Mouse (Mus musculus): ENCODE measurements at regions not wholly inside any gene's neighbourhood (a gene's known extent, or its start where the extent isn't known, plus 50 kb on each side); places are given as distances from the start of the nearest gene placed in this dataset.

DNA sequence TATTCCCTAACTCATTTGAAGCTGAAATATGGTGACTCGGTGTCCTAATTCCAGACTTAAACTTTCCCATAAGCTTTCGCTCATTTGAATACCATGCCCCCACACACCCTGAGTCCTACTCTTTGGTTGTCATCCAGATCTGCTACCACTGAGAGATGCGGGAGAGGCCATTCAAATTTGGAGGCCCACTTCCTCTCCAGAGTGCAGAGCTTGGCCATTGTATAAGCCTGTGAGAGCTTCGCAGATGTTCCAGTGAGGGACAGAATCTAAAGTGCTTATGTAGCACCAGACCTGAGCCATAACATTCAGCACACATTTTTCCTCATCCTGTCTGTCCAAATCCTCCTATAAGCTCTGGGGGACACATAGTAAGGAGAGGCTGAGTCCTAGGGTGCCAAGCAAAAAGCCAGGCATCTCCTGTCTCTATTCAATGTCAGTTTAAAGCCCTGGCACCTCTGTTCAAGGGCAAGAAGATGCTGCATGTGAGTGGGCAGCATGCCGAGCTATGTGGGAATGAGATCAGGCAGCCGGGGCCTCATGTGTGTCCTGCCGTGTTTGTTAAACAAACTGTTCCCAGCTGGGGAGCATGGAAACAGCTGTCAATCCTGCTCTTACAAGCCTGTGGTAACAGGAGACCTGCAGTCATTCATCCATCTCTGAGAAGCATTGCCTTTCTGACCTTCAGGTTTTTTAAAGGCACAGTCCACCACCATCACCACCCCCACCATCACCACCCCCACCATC lies 113.9 kb downstream of the Tex36 start:
- Histone ChIP-seq H3K27me3 (ENCODE audit: insufficient read depth, poor library complexity, severe bottlenecking) (0 out of 2 replicates have a peak, but pooled peaks cover 8% of the 10 kb centered on the region), H3K36me3 (no peaks in the 10 kb centered on the region), H3K9me3 (no peaks in the 10 kb centered on the region), H3K27ac (no peak overlapping the region), H3K4me1 (peaks cover 10% of the 10 kb centered on the region; the same call in 1 of the 2 replicates), H3K4me3 (no peak overlapping the region)
- WGBS: 53% methylated on average over 7 of the region's 7 CpGs
- DNase-seq (ENCODE audit: low spot score): no peak

DNA sequence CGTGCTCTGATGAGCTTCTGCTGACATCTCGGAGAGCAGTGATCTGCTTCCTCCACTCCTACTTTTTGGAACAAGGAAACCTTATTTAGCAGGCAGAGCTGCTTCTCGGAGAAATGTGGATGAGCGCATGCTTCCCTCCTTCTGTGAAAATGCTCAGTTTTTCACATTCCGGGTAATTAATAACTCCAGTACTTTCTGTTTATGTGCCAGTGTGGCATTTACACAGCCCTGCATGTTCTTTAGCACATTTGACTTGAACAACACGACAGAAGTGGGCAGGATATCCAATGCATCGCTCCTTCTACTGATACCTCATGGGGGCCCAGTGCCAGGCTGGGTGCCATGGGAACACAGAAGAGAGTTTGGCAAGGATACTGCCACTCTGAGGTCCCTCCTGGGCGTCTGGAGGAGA lies 117.5 kb downstream of the Tex36 start:
- no peak for DNase-seq (ENCODE audit: low spot score)
- Histone ChIP-seq H3K36me3 (no peaks in the 10 kb centered on the region), H3K27me3 (ENCODE audit: insufficient read depth, poor library complexity, severe bottlenecking) (no peaks in the 10 kb centered on the region), H3K4me1 (peaks cover 15% of the 10 kb centered on the region), H3K4me3 (no peak overlapping the region), H3K27ac (no peak overlapping the region), H3K9me3 (no peaks in the 10 kb centered on the region)
- 75% methylated on average over 8 of the region's 8 CpGs for WGBS

DNA sequence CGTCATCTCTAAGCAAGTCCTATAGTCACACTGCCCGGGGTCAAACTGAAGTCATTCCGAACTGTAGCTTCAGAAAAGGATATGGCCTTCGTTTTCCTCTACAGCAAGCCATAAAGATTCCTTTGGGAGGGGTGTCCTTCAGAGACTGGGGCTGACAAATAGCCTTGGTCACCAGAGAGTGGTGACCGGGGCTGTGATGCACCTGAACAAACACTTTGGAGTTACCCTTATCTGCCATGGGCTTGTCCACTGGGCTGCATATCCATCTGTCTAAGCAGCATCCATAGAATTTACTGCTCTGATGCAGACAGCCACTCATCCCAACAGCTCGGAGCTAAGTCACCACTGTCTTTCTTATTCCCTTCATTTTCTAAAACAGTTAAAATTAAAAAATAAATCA lies 120.4 kb downstream of the Tex36 start:
- 74% methylated on average over 6 of the region's 6 CpGs for WGBS
- Histone ChIP-seq H3K27ac (no peak overlapping the region), H3K4me1 (peaks cover 10% of the 10 kb centered on the region), H3K36me3 (no peaks in the 10 kb centered on the region), H3K9me3 (no peaks in the 10 kb centered on the region), H3K27me3 (ENCODE audit: insufficient read depth, poor library complexity, severe bottlenecking) (no peaks in the 10 kb centered on the region), H3K4me3 (no peak overlapping the region)
- DNase-seq (ENCODE audit: low spot score): no peak

DNA sequence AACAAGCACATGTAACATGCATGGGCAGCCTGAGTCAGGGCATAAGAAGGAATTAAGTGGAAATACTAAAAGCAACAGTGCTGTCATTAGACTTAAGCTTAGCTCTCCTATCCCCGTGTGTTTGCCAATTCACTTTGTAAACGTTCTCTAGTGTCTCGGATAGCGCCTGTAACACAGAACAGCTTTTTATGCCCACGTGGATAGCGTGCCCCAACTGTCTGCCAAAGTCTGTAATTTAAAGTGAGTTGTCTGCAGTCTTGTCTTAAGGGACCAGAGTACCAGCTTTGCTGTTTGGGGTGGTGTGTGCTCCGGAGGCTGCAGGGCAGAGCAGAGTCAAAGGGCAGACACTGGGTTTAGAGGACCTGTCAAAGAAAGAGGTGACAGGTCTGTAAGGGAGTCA lies 122.3 kb downstream of the Tex36 start:
- no peak overlapping the region for H3K27ac ChIP-seq
- 59% methylated on average over 7 of the region's 7 CpGs for WGBS
- H3K9me3 ChIP-seq: no peaks in the 10 kb centered on the region
- no peaks in the 10 kb centered on the region for H3K36me3 ChIP-seq
- no peak for DNase-seq (ENCODE audit: low spot score)
- no peak overlapping the region for H3K4me3 ChIP-seq
- H3K4me1 ChIP-seq: peaks cover 6% of the 10 kb centered on the region
- H3K27me3 ChIP-seq (ENCODE audit: insufficient read depth, poor library complexity, severe bottlenecking): no peaks in the 10 kb centered on the region

DNA sequence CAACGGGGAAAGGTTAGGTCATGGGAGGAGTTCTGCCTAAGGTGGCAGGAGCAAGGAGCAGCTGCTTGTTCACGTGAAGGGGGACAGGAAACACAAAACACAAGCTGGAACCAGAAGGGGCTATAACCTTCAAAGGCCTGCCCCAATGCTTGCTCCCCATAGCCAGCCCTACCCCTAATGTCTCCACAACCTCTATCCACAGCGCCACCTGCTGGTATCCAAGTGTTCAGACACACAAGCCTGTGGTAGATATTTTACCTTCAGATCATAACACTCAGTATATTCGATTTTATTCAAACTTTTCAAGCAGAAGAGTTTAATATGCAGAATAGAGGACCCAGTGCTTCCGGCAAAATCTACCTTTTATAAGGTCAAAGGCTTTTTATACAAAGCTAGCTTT lies 124.0 kb downstream of the Tex36 start:
- 74% methylated on average over 5 of the region's 5 CpGs for WGBS
- no peaks in the 10 kb centered on the region for H3K9me3 ChIP-seq
- H3K36me3 ChIP-seq: no peaks in the 10 kb centered on the region
- H3K4me1 ChIP-seq: peaks cover 6% of the 10 kb centered on the region
- no peak overlapping the region for H3K4me3 ChIP-seq
- DNase-seq (ENCODE audit: low spot score): no peak
- no peak overlapping the region for H3K27ac ChIP-seq
- no peaks in the 10 kb centered on the region for H3K27me3 ChIP-seq (ENCODE audit: insufficient read depth, poor library complexity, severe bottlenecking)

DNA sequence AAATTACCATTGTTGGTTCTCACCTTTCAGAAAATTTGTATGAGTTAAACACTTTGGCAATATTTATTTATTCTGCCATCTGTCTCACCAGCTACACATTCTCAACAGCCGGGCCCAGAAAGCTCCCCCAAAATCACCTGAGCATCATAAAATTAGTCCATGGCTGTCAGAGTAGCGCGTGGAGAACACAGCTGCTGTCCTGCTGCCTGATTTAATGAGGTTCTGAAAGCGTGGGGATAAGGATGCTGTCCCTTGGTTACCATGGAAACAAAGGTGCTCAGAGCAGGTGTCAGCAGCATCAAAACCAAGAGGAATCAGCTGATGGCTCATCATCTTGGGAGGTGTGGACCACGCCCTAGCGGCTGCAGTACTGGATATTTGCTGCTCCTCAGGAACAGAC lies 124.7 kb downstream of the Tex36 start:
- 90% methylated on average over 6 of the region's 6 CpGs for WGBS
- DNase-seq (ENCODE audit: low spot score): no peak
- Histone ChIP-seq H3K36me3 (no peaks in the 10 kb centered on the region), H3K4me1 (peaks cover 6% of the 10 kb centered on the region), H3K27ac (no peak overlapping the region), H3K27me3 (ENCODE audit: insufficient read depth, poor library complexity, severe bottlenecking) (no peaks in the 10 kb centered on the region), H3K4me3 (no peak overlapping the region), H3K9me3 (no peaks in the 10 kb centered on the region)

DNA sequence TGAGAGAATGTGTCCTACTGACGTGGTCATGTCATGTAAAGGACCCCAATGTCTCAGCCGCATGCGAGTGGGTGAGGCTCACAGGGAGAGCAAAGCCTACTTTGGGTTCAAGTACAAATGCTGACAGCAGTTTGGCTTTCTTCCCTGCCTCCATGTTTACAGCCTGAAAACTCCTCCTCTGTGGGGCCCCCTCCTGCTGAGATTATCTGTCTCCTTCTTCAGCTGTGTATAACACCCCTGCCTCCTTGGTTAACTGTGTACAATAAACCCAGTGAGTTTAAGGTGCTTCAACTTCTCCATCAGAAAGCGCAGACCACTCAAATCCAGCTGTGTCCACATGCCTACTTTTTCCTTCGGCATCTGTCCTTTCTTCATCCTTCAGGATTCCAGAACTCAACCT lies 130.3 kb downstream of the Tex36 start:
- 79% methylated on average over 5 of the region's 5 CpGs for WGBS

DNA sequence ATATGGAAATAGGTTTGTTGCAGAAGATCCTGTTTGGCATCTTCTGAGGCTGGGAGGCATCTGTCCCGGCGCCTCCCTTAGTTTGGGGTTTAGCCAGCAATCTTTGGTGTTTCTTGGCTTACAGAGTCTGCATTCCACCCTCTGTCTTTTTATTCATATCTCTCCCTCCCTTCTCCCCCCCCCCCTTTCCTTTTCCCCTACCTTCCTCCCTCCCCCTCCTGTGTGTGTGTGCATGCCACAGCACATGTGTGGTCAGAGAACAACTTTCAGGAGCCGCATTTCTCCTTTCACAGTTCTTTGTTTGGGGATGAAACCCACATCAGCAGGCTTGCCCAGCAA lies 131.4 kb downstream of the Tex36 start:
- no peak overlapping the region for H3K27ac ChIP-seq
- DNase-seq (ENCODE audit: low spot score): no peak
- WGBS: 68% methylated on average over 3 of the region's 3 CpGs
- no peaks in the 10 kb centered on the region for H3K36me3 ChIP-seq
- H3K27me3 ChIP-seq (ENCODE audit: insufficient read depth, poor library complexity, severe bottlenecking): no peaks in the 10 kb centered on the region
- H3K9me3 ChIP-seq: no peaks in the 10 kb centered on the region
- no peaks in the 10 kb centered on the region for H3K4me1 ChIP-seq
- H3K4me3 ChIP-seq: no peak overlapping the region

More for the DNA sequence above, 130.3 kb downstream of the Tex36 start:
- H3K9me3 ChIP-seq: no peaks in the 10 kb centered on the region
- H3K4me1 ChIP-seq: no peaks in the 10 kb centered on the region
- DNase-seq (ENCODE audit: low spot score): no peak
- H3K36me3 ChIP-seq: no peaks in the 10 kb centered on the region
- no peak overlapping the region for H3K27ac ChIP-seq
- H3K27me3 ChIP-seq (ENCODE audit: insufficient read depth, poor library complexity, severe bottlenecking): no peaks in the 10 kb centered on the region
- no peak overlapping the region for H3K4me3 ChIP-seq

DNA sequence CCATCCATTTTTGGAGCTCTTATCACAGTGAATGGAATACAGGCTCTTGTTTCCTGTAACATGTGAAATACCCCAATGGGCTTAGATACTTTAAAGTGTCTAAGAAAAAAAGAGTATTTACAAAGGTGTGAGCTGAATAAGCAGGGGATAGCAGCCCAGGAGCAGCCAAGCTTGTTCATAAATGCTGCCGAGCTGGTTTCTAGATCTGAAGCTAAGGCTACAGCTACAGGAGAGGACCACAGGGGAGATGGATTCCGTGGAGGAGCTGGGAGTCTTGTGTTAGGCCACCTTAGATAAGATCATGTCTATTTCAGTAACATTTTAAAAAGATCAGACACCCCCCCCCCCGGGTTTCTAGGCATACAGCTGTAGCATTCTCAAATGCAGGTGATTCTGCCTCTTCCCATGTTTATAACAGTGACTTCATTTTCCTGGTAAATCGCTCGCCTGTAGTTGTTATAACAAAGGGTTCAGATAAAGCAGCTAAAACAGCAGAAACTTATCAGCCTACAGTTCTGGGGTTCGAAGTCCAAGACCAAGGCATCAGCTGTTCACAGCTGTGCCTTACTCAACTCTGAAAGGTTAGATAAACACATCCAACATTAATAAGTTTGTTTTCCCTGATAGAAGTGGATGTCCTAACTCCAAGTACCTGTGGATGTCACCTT lies 131.9 kb downstream of the Tex36 start:
- no peak for DNase-seq (ENCODE audit: low spot score)
- no peak overlapping the region for H3K27ac ChIP-seq
- no peaks in the 10 kb centered on the region for H3K9me3 ChIP-seq
- no peaks in the 10 kb centered on the region for H3K27me3 ChIP-seq (ENCODE audit: insufficient read depth, poor library complexity, severe bottlenecking)
- no peak overlapping the region for H3K4me3 ChIP-seq
- 45% methylated on average over 6 of the region's 6 CpGs for WGBS
- H3K36me3 ChIP-seq: no peaks in the 10 kb centered on the region
- no peaks in the 10 kb centered on the region for H3K4me1 ChIP-seq

DNA sequence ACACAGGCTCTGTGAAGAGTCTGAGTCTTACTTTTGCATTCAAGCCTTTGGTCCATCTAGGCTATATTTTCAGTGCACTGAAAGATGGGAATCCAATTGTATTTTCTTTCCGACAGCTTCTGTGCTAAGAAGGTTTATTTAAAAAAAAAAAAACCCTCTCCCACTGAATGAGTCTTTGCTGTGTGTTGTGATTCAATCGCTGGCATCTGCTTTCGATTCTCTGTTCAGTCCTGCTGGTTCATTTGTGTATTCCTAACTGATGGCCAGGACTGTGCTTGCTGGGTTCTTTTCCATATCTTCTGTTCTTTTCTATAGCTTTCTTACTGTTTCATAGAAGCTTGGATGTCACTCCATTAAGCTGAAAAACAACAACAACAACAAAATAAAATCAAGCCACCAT lies 132.9 kb downstream of the Tex36 start:
- WGBS: 60% methylated on average over 3 of the region's 3 CpGs
- no peak for DNase-seq (ENCODE audit: low spot score)
- Histone ChIP-seq H3K27ac (no peak overlapping the region), H3K4me1 (no peaks in the 10 kb centered on the region), H3K4me3 (no peak overlapping the region), H3K9me3 (no peaks in the 10 kb centered on the region), H3K27me3 (ENCODE audit: insufficient read depth, poor library complexity, severe bottlenecking) (no peaks in the 10 kb centered on the region), H3K36me3 (no peaks in the 10 kb centered on the region)

DNA sequence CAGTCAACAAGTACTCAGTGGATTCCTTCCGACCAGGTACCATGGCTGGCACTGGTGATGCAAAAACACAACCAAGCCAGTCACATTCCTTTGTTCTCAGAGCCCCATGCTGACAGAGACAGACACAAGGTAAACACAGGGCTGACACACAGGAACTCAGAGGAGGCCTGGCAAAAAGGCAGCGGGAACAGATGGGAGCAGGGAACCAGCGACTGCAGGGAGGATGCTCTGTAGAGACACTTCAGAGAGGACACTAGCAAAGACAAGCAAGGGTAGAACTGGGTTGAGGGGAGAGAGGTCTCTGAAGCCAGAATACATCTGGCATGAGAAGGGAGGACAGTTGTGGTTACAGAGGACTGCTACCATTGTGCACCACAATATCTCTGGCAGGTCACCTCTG lies 133.6 kb downstream of the Tex36 start:
- WGBS: 26% methylated on average over 3 of the region's 3 CpGs
- H3K4me1 ChIP-seq: no peaks in the 10 kb centered on the region
- no peaks in the 10 kb centered on the region for H3K9me3 ChIP-seq
- no peak for DNase-seq (ENCODE audit: low spot score)
- H3K27me3 ChIP-seq (ENCODE audit: insufficient read depth, poor library complexity, severe bottlenecking): no peaks in the 10 kb centered on the region
- no peak overlapping the region for H3K4me3 ChIP-seq
- no peak overlapping the region for H3K27ac ChIP-seq
- no peaks in the 10 kb centered on the region for H3K36me3 ChIP-seq

DNA sequence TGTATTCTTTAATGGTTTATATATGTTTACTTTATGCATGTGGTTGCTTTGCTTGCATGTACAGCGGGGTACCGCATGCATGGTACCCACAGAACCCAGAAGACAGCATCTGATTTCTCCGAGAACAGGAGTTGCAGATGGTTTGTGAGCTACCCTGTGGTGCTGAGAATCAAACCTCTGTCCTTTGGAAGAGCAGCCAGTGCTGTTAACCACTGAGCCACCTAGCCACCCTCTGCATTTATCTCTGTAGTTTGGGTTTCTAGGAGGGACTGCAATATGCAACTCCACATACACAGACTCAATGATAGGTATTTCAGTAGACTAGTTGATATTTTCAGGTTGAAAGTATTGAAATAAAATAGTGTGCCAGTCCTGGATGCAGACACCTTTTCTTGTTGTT lies 134.4 kb downstream of the Tex36 start:
- Histone ChIP-seq H3K36me3 (no peaks in the 10 kb centered on the region), H3K9me3 (no peaks in the 10 kb centered on the region), H3K27me3 (ENCODE audit: insufficient read depth, poor library complexity, severe bottlenecking) (no peaks in the 10 kb centered on the region), H3K4me3 (no peak overlapping the region), H3K27ac (no peak overlapping the region), H3K4me1 (no peaks in the 10 kb centered on the region)
- 89% methylated on average over 3 of the region's 3 CpGs for WGBS
- DNase-seq (ENCODE audit: low spot score): no peak

DNA sequence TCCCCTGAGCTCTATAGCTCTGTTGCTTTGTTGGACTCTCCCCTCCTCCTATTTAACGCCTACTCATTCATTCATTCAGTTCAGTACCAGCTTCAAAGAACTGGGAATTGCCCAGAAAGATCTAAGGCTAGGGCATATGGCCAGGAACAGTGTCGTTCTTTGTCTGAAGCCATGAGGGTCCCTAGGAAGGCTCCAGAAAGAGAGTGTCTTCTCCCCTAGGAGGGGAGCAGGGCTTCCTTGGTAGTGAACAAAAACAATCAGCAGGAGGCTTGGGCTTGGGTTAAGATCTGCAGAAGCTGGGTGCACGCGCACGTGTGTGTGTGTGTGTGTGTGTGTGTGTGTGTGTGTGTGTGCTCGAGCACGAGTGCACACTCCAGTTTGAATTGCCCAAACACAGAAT lies 142.7 kb downstream of the Tex36 start:
- Histone ChIP-seq H3K36me3 (no peaks in the 10 kb centered on the region), H3K4me3 (no peak overlapping the region), H3K9me3 (no peaks in the 10 kb centered on the region), H3K4me1 (no peaks in the 10 kb centered on the region), H3K27me3 (ENCODE audit: insufficient read depth, poor library complexity, severe bottlenecking) (no peaks in the 10 kb centered on the region), H3K27ac (no peak overlapping the region)
- no peak for DNase-seq (ENCODE audit: low spot score)
- 64% methylated on average over 7 of the region's 7 CpGs for WGBS

All from heart, embryonic 10.5 days (tissue).